28 mouse cellular contexts compared by ENCODE assay signal in genomic region chr10:59556541-59556940, GRCm38 (mm10). TPM values are rescaled to one million over a fixed set of nuclear protein-coding genes. Genes with fewer than 3 reads are reported as not detected.
DNase-seq lines count a peak whose midpoint lies in the region; ATAC-seq lines count a peak whose summit lies in the region.
"Had no signal": no experiment of that assay in that cellular context is flagged by ENCODE, and none has a peak within 500 bp of the region (broad histone marks: within the 10 kb centered on the region; RNA-seq: fewer than 3 reads in every experiment).

No protein-coding gene starts in this region.

- no peaks in the 10 kb centered on the region for H3K36me3 ChIP-seq in heart, embryonic 12.5 days
- H3K36me3 ChIP-seq: embryonic facial prominence, embryonic 10.5 days; forebrain, embryonic 10.5 days; heart, embryonic 15.5 days; hindbrain, embryonic 12.5 days had no signal

- WGBS in heart, embryonic 12.5 days = 15% methylated on average over 5 of the region's 5 CpGs

- peaks cover 29% of the 10 kb centered on the region for H3K4me1 ChIP-seq in heart, embryonic 12.5 days (replicated peaks)

- no peak overlapping the region for H3K4me3 ChIP-seq in heart, embryonic 12.5 days
- H3K4me3 ChIP-seq: embryonic facial prominence, embryonic 10.5 days; forebrain, embryonic 10.5 days; gastrocnemius, adult 2 months; heart, embryonic 15.5 days; hindbrain, embryonic 12.5 days had no signal

- ATAC-seq in cerebellum, adult (ENCODE audit: insufficient number of reproducible peaks, low FRiP score, low TSS enrichment) = peak; percentile 54; the same call in 1 of the 2 replicates
- no peak for ATAC-seq in heart, embryonic 12.5 days (ENCODE audit: insufficient number of reproducible peaks, low FRiP score)
- ATAC-seq: CD4-positive, CD25-positive, alpha-beta regulatory T cell, adult 4 months; forebrain, embryonic 14.5 days; hindbrain, embryonic 16.5 days; inflammation-experienced regulatory T-cells, adult 6 months; intestine, postnatal 0 days; Patski had no signal

- H3K9me3 ChIP-seq in heart, embryonic 12.5 days (replicated peaks) = peaks cover 3% of the 10 kb centered on the region; the same call in 1 of the 2 replicates
- H3K9me3 ChIP-seq: embryonic facial prominence, embryonic 10.5 days; hindbrain, embryonic 12.5 days had no signal

- H3K4me2 ChIP-seq in heart, embryonic 12.5 days = peak overlapping the region; percentile 25; the same call in 1 of the 2 replicates
- H3K4me2 ChIP-seq: heart, embryonic 15.5 days; hindbrain, embryonic 12.5 days had no signal

- no peak overlapping the region for H3K9ac ChIP-seq in heart, embryonic 12.5 days
- H3K9ac ChIP-seq: heart, embryonic 15.5 days; hindbrain, embryonic 12.5 days had no signal

- H3K27ac ChIP-seq in heart, embryonic 12.5 days (ENCODE audit: poor library complexity, severe bottlenecking) = peak overlapping the region; percentile 26
- H3K27ac ChIP-seq: embryonic facial prominence, embryonic 10.5 days; forebrain, embryonic 10.5 days; gastrocnemius, adult 2 months; heart, embryonic 15.5 days; hindbrain, embryonic 12.5 days had no signal

- no peak for DNase-seq in cerebellum, adult 9-11 months
- no peak for DNase-seq in heart, adult 18-20 months
- DNase-seq in R1 (ENCODE audit: low read depth, low spot score) = peak; percentile 60
- no peak for DNase-seq in neural tube, embryonic 10.5 days (ENCODE audit: extremely low spot score, low spot score)
- DNase-seq in thymus, adult 18-20 months = no peak
- DNase-seq: adrenal gland, adult 2 months; adrenal gland, postnatal 25 days; B cell, adult 2 months; cerebellum, adult 11 months; cerebellum, adult 9-10 months; gastrocnemius, adult 2 months; gastrocnemius, postnatal 25 days; heart, postnatal 36 days; kidney, adult 8-10 months had no signal

- no peaks in the 10 kb centered on the region for H3K27me3 ChIP-seq in heart, embryonic 12.5 days (replicated peaks)
- H3K27me3 ChIP-seq: heart, embryonic 15.5 days; hindbrain, embryonic 12.5 days; Patski had no signal

RNA-seq across cellular contexts. Expression of gene Gm10322, which starts 59.3 kb away (rescaled TPM):
- not detected in 2 replicates for polyA plus RNA-seq in heart, embryonic 12.5 days (2016; fragmentation: Nextera tagmentation; extraction: Ambion mirVana)
- total RNA-seq in heart, adult 18-20 months (2021) = not detected
- total RNA-seq: adrenal gland, adult 2 months; adrenal gland, postnatal 25 days; gastrocnemius, adult 2 months; gastrocnemius, postnatal 25 days; granulocyte monocyte progenitor cell, adult 5-6 weeks; heart, postnatal 36 days had no signal
- polyA plus RNA-seq: adrenal gland, adult 2 months; CD4-positive, CD25-positive, alpha-beta regulatory T cell, adult 4 months; embryonic facial prominence, embryonic 10.5 days; embryonic facial prominence, embryonic 14.5 days; forebrain, embryonic 10.5 days; forebrain, embryonic 14.5 days; heart, embryonic 15.5 days; hindbrain, embryonic 12.5 days; hindbrain, embryonic 16.5 days; inflammation-experienced regulatory T-cells, adult 6 months; intestine, postnatal 0 days; Patski had no signal

RNA-seq across cellular contexts. Expression of gene Mcu, which starts 60.0 kb away (rescaled TPM):
- 27.5 and 27.8 TPM in 2 replicates for polyA plus RNA-seq in heart, embryonic 12.5 days (2016; fragmentation: Nextera tagmentation; extraction: Ambion mirVana)
- total RNA-seq in heart, adult 18-20 months (2021) = 10 to 100 TPM; 21.3 to 22.6 TPM
